Comparison of ENCODE assay signal across 11 mouse cellular contexts in the genomic region with DNA sequence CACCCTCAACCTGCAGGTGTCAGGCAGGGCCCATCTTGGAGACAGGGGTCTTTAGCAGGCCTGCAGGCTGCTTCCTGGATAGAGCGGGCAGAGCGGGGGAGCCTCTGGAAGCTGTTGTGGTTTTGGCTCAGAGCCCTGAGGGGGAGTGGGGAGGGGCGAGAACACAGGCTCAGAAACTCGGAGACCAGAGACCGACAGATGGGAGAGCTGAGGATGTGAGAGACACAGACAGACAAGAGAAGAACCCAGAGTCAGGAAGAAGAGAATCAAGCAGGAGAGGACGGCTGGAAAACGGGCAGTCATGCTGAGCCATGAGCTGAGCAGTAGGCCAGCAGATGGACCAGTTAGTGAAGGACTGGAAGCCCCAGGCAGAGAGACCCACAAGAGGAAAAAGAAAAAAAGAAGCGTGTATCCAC. TPM values are rescaled to one million over a fixed set of nuclear protein-coding genes. Genes with fewer than 3 reads are reported as not detected.
DNase-seq lines count a peak whose midpoint lies in the region; ATAC-seq and TF ChIP-seq lines count a peak whose summit lies in the region.
"Had no signal": no experiment of that assay in that cellular context is flagged by ENCODE, and none has a peak within 500 bp of the region (broad histone marks: within the 10 kb centered on the region; RNA-seq: fewer than 3 reads in every experiment).

No protein-coding gene starts in this region.

- DNase-seq in lung, postnatal 10 days, result no peak
- DNase-seq in thymus, adult 2 months, result peak; percentile 75
- DNase-seq in gastrocnemius, postnatal 10 days, result no peak
- no peak for DNase-seq in urinary bladder, adult 2 months (ENCODE audit: low spot score)
- no peak for DNase-seq in heart, postnatal 14 days

- intact Hi-C loops in heart, postnatal 14 days (cut with DNase I), result no loop called here

- no peaks in the 10 kb centered on the region for H3K9me3 ChIP-seq in lung, embryonic 16.5 days (ENCODE audit: control insufficient read depth, low read length)
- no peaks in the 10 kb centered on the region for H3K9me3 ChIP-seq in hindbrain, embryonic 15.5 days
- H3K9me3 ChIP-seq: heart, embryonic 13.5 days; liver, embryonic 15.5 days; stomach, embryonic 15.5 days had no signal

- no peaks in the 10 kb centered on the region for H3K27me3 ChIP-seq in lung, embryonic 16.5 days (ENCODE audit: control insufficient read depth, insufficient read depth, low read depth, low read length)
- H3K27me3 ChIP-seq in hindbrain, embryonic 15.5 days, result 0 out of 2 replicates have a peak, but pooled peaks cover 1% of the 10 kb centered on the region
- no peaks in the 10 kb centered on the region for H3K27me3 ChIP-seq in thymus, adult 2 months (ENCODE audit: control insufficient read depth, insufficient read depth, low read length)
- H3K27me3 ChIP-seq: liver, embryonic 15.5 days had no signal

- H3K36me3 ChIP-seq in lung, embryonic 16.5 days (ENCODE audit: control insufficient read depth, insufficient read depth, low read length), result no peaks in the 10 kb centered on the region
- H3K36me3 ChIP-seq in hindbrain, embryonic 15.5 days, result no peaks in the 10 kb centered on the region
- no peaks in the 10 kb centered on the region for H3K36me3 ChIP-seq in thymus, adult 2 months (ENCODE audit: control insufficient read depth, insufficient read depth, low read length)
- H3K36me3 ChIP-seq: heart, embryonic 13.5 days; liver, embryonic 15.5 days; stomach, embryonic 15.5 days had no signal

- no peak overlapping the region for H3K4me3 ChIP-seq in lung, embryonic 16.5 days (ENCODE audit: low read length)
- H3K4me3 ChIP-seq in hindbrain, embryonic 15.5 days, result no peak overlapping the region
- H3K4me3 ChIP-seq in thymus, adult 2 months (ENCODE audit: control insufficient read depth, insufficient read depth, low read length), result no peak overlapping the region
- H3K4me3 ChIP-seq: heart, embryonic 13.5 days; liver, embryonic 15.5 days; stomach, embryonic 15.5 days had no signal

- peaks cover 8% of the 10 kb centered on the region; the same call in 1 of the 2 replicates for H3K4me1 ChIP-seq in lung, embryonic 16.5 days (replicated peaks; ENCODE audit: control insufficient read depth, insufficient read depth, low read length)
- H3K4me1 ChIP-seq in hindbrain, embryonic 15.5 days (replicated peaks), result peaks cover 19% of the 10 kb centered on the region
- peaks cover 40% of the 10 kb centered on the region for H3K4me1 ChIP-seq in thymus, adult 2 months (replicated peaks; ENCODE audit: control insufficient read depth, insufficient read depth, low read length)
- H3K4me1 ChIP-seq: liver, embryonic 15.5 days; stomach, embryonic 15.5 days had no signal

- no peak overlapping the region for H3K9ac ChIP-seq in lung, embryonic 16.5 days (ENCODE audit: low read length)
- no peak overlapping the region for H3K9ac ChIP-seq in hindbrain, embryonic 15.5 days
- H3K9ac ChIP-seq: heart, embryonic 13.5 days; liver, embryonic 15.5 days; stomach, embryonic 15.5 days had no signal

- 21% methylated on average over 8 of the region's 8 CpGs for WGBS in lung, embryonic 16.5 days
- WGBS in hindbrain, embryonic 15.5 days, result 20% methylated on average over 8 of the region's 8 CpGs
- WGBS in thymus, adult 2 months, result 2% methylated on average over 8 of the region's 8 CpGs

- no peak for TF ChIP-seq CTCF in thymus, adult 2 months (IDR thresholded peaks at IDR 0.05; ENCODE audit: borderline replicate concordance, control insufficient read depth, extremely low read depth, insufficient read depth, low read length, poor library complexity)

- no peak for TF ChIP-seq POLR2A in thymus, adult 2 months (IDR thresholded peaks at IDR 0.05; ENCODE audit: control insufficient read depth, extremely low read depth, insufficient read depth, low read length, poor library complexity)

- ATAC-seq in lung, embryonic 16.5 days (ENCODE audit: low read depth), result 0 out of 2 replicates have a peak, but pooled peaks have one; percentile 30
- peak; percentile 46 for ATAC-seq in common myeloid progenitor, adult 5-6 weeks (replicated peaks; ENCODE audit: low read depth, poor library complexity, severe bottlenecking)
- peak; percentile 49; the same call in 1 of the 2 replicates for ATAC-seq in hindbrain, embryonic 15.5 days (ENCODE audit: low FRiP score, low read depth)

- no peak overlapping the region for H3K4me2 ChIP-seq in lung, embryonic 16.5 days (ENCODE audit: low read depth, low read length)
- H3K4me2 ChIP-seq in hindbrain, embryonic 15.5 days, result no peak overlapping the region
- H3K4me2 ChIP-seq: heart, embryonic 13.5 days; liver, embryonic 15.5 days; stomach, embryonic 15.5 days had no signal

- H3K27ac ChIP-seq in lung, embryonic 16.5 days (ENCODE audit: low read length), result no peak overlapping the region
- peak overlapping the region; percentile 71 for H3K27ac ChIP-seq in hindbrain, embryonic 15.5 days (replicated peaks)
- H3K27ac ChIP-seq in thymus, adult 2 months (ENCODE audit: control insufficient read depth, insufficient read depth, low read length), result peak overlapping the region; percentile 35; the same call in 1 of the 2 replicates
- H3K27ac ChIP-seq: heart, embryonic 13.5 days; liver, embryonic 15.5 days; stomach, embryonic 15.5 days had no signal

RNA-seq across cellular contexts. Expression of a gene that starts 14.2 kb away (rescaled TPM):
- not detected in 2 replicates for polyA plus RNA-seq in lung, embryonic 16.5 days (2015; fragmentation: Nextera tagmentation; extraction: Ambion mirVana)
- total RNA-seq in common myeloid progenitor, adult 5-6 weeks (2017), result not detected in 2 replicates
- polyA plus RNA-seq in hindbrain, embryonic 15.5 days (2015; fragmentation: Nextera tagmentation; extraction: Ambion mirVana), result 1.9 and 2.1 TPM in 2 replicates
- 0.06 and 0.16 TPM in 2 replicates for polyA plus RNA-seq in thymus, adult 2 months (2012; rRNA removed)
- total RNA-seq in gastrocnemius, postnatal 10 days (2021), result under 1 TPM; 0.41 to 0.42 TPM
- polyA plus RNA-seq in urinary bladder, adult 2 months (2012; rRNA removed), result 0.03 and 0.04 TPM in 2 replicates
- not detected for total RNA-seq in heart, postnatal 14 days (2021)
- polyA plus RNA-seq: heart, embryonic 13.5 days; liver, embryonic 15.5 days had no signal

RNA-seq across cellular contexts. Expression of a gene that starts 19.9 kb away (rescaled TPM):
- 2.8 and 3.5 TPM in 2 replicates for polyA plus RNA-seq in lung, embryonic 16.5 days (2015; fragmentation: Nextera tagmentation; extraction: Ambion mirVana)
- 0.73 TPM in 1 of 2 replicates, not detected in the other for total RNA-seq in common myeloid progenitor, adult 5-6 weeks (2017)
- polyA plus RNA-seq in hindbrain, embryonic 15.5 days (2015; fragmentation: Nextera tagmentation; extraction: Ambion mirVana), result 2.0 and 2.1 TPM in 2 replicates
- 4.9 and 9.2 TPM in 2 replicates for polyA plus RNA-seq in thymus, adult 2 months (2012; rRNA removed)
- 10 to 100 TPM in 1 of 2 experiments, 1 to 10 TPM in 1; 7.6 to 12.6 TPM for total RNA-seq in gastrocnemius, postnatal 10 days (2021)
- 12.4 and 15.5 TPM in 2 replicates for polyA plus RNA-seq in urinary bladder, adult 2 months (2012; rRNA removed)
- 10 to 100 TPM; 23.1 to 25.4 TPM for total RNA-seq in heart, postnatal 14 days (2021)

RNA-seq across cellular contexts. Expression of a gene that starts 30.7 kb away (rescaled TPM):
- 101 and 114 TPM in 2 replicates for polyA plus RNA-seq in lung, embryonic 16.5 days (2015; fragmentation: Nextera tagmentation; extraction: Ambion mirVana)
- total RNA-seq in common myeloid progenitor, adult 5-6 weeks (2017), result 109 and 138 TPM in 2 replicates
- polyA plus RNA-seq in hindbrain, embryonic 15.5 days (2015; fragmentation: Nextera tagmentation; extraction: Ambion mirVana), result 234 TPM in 2 replicates
- polyA plus RNA-seq in thymus, adult 2 months (2012; rRNA removed), result 68.0 and 93.1 TPM in 2 replicates
- total RNA-seq in gastrocnemius, postnatal 10 days (2021), result 10 to 100 TPM; 58.6 to 61.5 TPM
- 96.1 and 115 TPM in 2 replicates for polyA plus RNA-seq in urinary bladder, adult 2 months (2012; rRNA removed)
- 10 to 100 TPM; 91.1 to 98.4 TPM for total RNA-seq in heart, postnatal 14 days (2021)
